Mouse (Mus musculus): ENCODE results near the gene Mpg. TPM values are rescaled to one million over a fixed set of nuclear protein-coding genes. Genes with fewer than 3 reads are reported as not detected.

Mpg gene
- total and polyA plus RNA-seq, 3 experiments: 39.1 to 40.3 (median 39.6) TPM

DNA sequence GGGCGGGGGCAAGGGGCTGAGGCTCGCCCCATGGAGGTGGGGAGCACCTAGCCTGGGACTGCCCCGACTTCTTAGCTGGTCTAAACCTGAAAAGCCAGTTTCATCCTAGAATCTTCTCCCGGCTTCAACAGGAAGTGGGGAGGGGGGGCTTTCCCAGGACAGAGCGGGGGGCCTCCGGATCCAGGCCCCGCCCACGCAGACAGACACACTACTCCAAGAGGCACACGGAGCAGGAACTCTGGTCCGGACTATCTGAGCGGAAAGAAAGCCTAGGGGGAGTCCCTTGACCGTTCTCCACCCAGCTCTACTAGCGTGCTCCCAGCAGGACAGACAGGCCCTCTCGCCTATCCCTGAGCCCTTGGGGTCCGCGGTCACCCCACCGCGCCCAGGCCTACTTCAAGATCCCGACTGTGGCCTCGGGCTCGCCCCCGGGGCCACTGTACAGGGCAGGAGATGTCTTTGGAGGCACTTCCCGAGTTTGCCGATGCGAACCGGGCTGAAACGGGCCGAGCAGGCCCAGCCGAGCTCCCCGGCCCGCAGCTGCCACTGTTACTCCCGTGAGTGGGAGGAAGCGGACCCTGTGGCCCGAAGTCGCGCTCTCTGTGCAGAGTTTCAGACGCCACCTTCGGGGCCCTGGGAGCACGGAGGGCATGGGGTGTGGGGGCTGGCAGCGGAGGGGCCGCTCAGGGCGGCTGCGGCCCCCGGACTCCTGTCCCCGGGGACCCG is 4.9 kb upstream of the Mpg start:
- H3K9me3 ChIP-seq (replicated peaks; ENCODE audit: low read length): peaks cover 3% of the 10 kb centered on the region
- H3K4me1 ChIP-seq (ENCODE audit: control insufficient read depth in 1 of 2, insufficient read depth in 2 of 2): peaks cover 12 to 74% of the 10 kb centered on the region in 2 experiments
- H3K36me3 ChIP-seq (replicated peaks in 1 of 2; ENCODE audit: control insufficient read depth in 1 of 2, insufficient read depth in 1 of 2, low read length in 1 of 2): peaks cover 0 to 27% of the 10 kb centered on the region in 2 experiments
- peak overlapping the region; percentile 89 for H3K4me2 ChIP-seq (ENCODE audit: insufficient read depth, low read depth, poor library complexity, severe bottlenecking)
- peak; percentile 76; the same call in 1 of the 2 replicates for TF ChIP-seq POLR2A (IDR thresholded peaks at IDR 0.05; ENCODE audit: low read depth, low read length)
- 0 out of 2 replicates have a peak, but pooled peaks have one; percentile 5 for TF ChIP-seq NRF1 (IDR thresholded peaks at IDR 0.05; ENCODE audit: low read depth, low read length)
- peak; percentile 52; the same call in 1 of the 2 replicates for TF ChIP-seq TBP (conservative IDR thresholded peaks at IDR 0.05; ENCODE audit: low read depth, low read length)
- TF ChIP-seq CHD2 (IDR thresholded peaks at IDR 0.05; ENCODE audit: low read length): no peak
- TF ChIP-seq SMC3 (IDR thresholded peaks at IDR 0.05; ENCODE audit: low read depth, low read length): no peak
- no peak for TF ChIP-seq MYC (IDR thresholded peaks at IDR 0.05; ENCODE audit: low read depth, low read length)
- TF ChIP-seq BHLHE40 (IDR thresholded peaks at IDR 0.05; ENCODE audit: low read depth, low read length): peak; percentile 57; the same call in 1 of the 2 replicates
- TF ChIP-seq KAT2A (IDR thresholded peaks at IDR 0.05; ENCODE audit: insufficient replicate concordance, low read length): no peak
- no peak for TF ChIP-seq RAD21 (IDR thresholded peaks at IDR 0.05; ENCODE audit: low read depth, low read length)
- TF ChIP-seq JUND (conservative IDR thresholded peaks at IDR 0.05; ENCODE audit: low read depth, low read length): no peak
- peak; percentile 80 for TF ChIP-seq IRF4 (IDR thresholded peaks at IDR 0.05; ENCODE audit: low read depth, low read length)
- no peak for TF ChIP-seq ZNF384 (IDR thresholded peaks at IDR 0.05; ENCODE audit: low read depth, low read length)
- TF ChIP-seq TCF12 (IDR thresholded peaks at IDR 0.05; ENCODE audit: low read depth, low read length): peak; percentile 56
- TF ChIP-seq GABPA (IDR thresholded peaks at IDR 0.05; ENCODE audit: insufficient replicate concordance, low read depth, low read length): no peak
- TF ChIP-seq ZC3H11A (IDR thresholded peaks at IDR 0.05; ENCODE audit: low read depth, low read length): no peak
- TF ChIP-seq ETS1 (conservative IDR thresholded peaks at IDR 0.05; ENCODE audit: low read depth, low read length): peak; percentile 25
- no peak for TF ChIP-seq JUN (IDR thresholded peaks at IDR 0.05; ENCODE audit: insufficient read depth, low read depth, low read length)
- TF ChIP-seq MXI1 (IDR thresholded peaks at IDR 0.05; ENCODE audit: low read depth, low read length): no peak
- TF ChIP-seq EP300 (IDR thresholded peaks at IDR 0.05; ENCODE audit: low read length): no peak; the same call in 1 of the 2 replicates
- TF ChIP-seq MAX (IDR thresholded peaks at IDR 0.05; ENCODE audit: low read length): no peak
- TF ChIP-seq POLR2AphosphoS2 (IDR thresholded peaks at IDR 0.05; ENCODE audit: low read depth, low read length): no peak
- no peak for TF ChIP-seq E2F4 (IDR thresholded peaks at IDR 0.05; ENCODE audit: insufficient replicate concordance, low read depth, low read length)
- TF ChIP-seq MAZ (IDR thresholded peaks at IDR 0.05; ENCODE audit: low read depth, low read length): peak; percentile 90
- TF ChIP-seq CTCF (conservative IDR thresholded peaks at IDR 0.05 in 1 of 2, IDR thresholded peaks at IDR 0.05 in 1 of 2; ENCODE audit: low read depth in 2 of 2, low read length in 2 of 2): no peak
- TF ChIP-seq USF1 (IDR thresholded peaks at IDR 0.05; ENCODE audit: low read depth, low read length): no peak
- peak; percentile 49; the same call in 1 of the 2 replicates for TF ChIP-seq UBTF (IDR thresholded peaks at IDR 0.05; ENCODE audit: low read depth, low read length)
- TF ChIP-seq USF2 (conservative IDR thresholded peaks at IDR 0.05; ENCODE audit: low read depth, low read length): no peak
- TF ChIP-seq RCOR1 (conservative IDR thresholded peaks at IDR 0.05; ENCODE audit: low read depth, low read length): 0 out of 2 replicates have a peak, but pooled peaks have one; percentile 19
- peak; percentile 28 for TF ChIP-seq SIN3A (IDR thresholded peaks at IDR 0.05; ENCODE audit: low read length)
- TF ChIP-seq ELF1 (IDR thresholded peaks at IDR 0.05; ENCODE audit: low read depth, low read length): no peak; the same call in 1 of the 2 replicates
- TF ChIP-seq HCFC1 (IDR thresholded peaks at IDR 0.05; ENCODE audit: low read depth, low read length): peak; percentile 11; the same call in 1 of the 2 replicates
- TF ChIP-seq NELFE (IDR thresholded peaks at IDR 0.05; ENCODE audit: low read depth, low read length): peak; percentile 16
- peak; percentile 11; the same call in 1 of the 2 replicates for TF ChIP-seq MEF2A (IDR thresholded peaks at IDR 0.05; ENCODE audit: borderline replicate concordance, low read depth, low read length)
- TF ChIP-seq ZKSCAN1 (IDR thresholded peaks at IDR 0.05; ENCODE audit: borderline replicate concordance, low read depth, low read length): no peak
- no peak; the same call in 1 of the 2 replicates for TF ChIP-seq CHD1 (IDR thresholded peaks at IDR 0.05; ENCODE audit: low read depth, low read length)
- 0 out of 2 replicates have a peak, but pooled peaks have one; percentile 58 for TF ChIP-seq ZMIZ1 (IDR thresholded peaks at IDR 0.05; ENCODE audit: low read depth, low read length)
- TF ChIP-seq PAX5 (IDR thresholded peaks at IDR 0.05; ENCODE audit: low read length): no peak
- no peak for TF ChIP-seq MAFK (IDR thresholded peaks at IDR 0.05; ENCODE audit: insufficient replicate concordance, low read length)
- peak overlapping the region; percentile 67 to 77 (median 71) for H3K4me3 ChIP-seq (replicated peaks in 1 of 3; ENCODE audit: low read depth in 2 of 3, low read length in 2 of 3, poor library complexity in 1 of 3)
- in situ Hi-C loops (cut with MboI; ENCODE audit: low pct_ligation_motif_present, low pct_unique_long_range_greater_than_20kb, low sequenced_read_pairs): no loop called here
- H3K79me2 ChIP-seq (replicated peaks; ENCODE audit: control insufficient read depth, extremely low read depth, insufficient read depth, poor library complexity, severe bottlenecking): no peaks in the 10 kb centered on the region
- dilution Hi-C loops (cut with MboI; ENCODE audit: extremely low pct_ligation_motif_present, extremely low pct_unique_long_range_greater_than_20kb, low sequenced_read_pairs): no loop called here
- H3K27ac ChIP-seq (ENCODE audit: insufficient read depth, low read depth): peak overlapping the region; percentile 37
- H3K27me3 ChIP-seq (replicated peaks): peaks cover 19% of the 10 kb centered on the region
- DNase-seq (ENCODE audit: extremely low read depth): peak; percentile 86
- peak overlapping the region; percentile 53 for H3K9ac ChIP-seq (ENCODE audit: insufficient read depth, low read depth)

Measured in CH12.LX (cell line).